Mouse (Mus musculus): ENCODE data around the gene Olfr735. TPM values are rescaled to one million over a fixed set of nuclear protein-coding genes. Genes with fewer than 3 reads are reported as not detected.

Olfr735 gene
- 0.13 TPM in 1 of 4 replicates, not detected in the others for total RNA-seq (2023)

GRCm38 (mm10) chr14:50348796-50349195 lies at the start of gene Olfr735:
Gene Olfr735, minus strand, starts transcription at chr14:50348872.

GRCm38 (mm10) chr14:50380863-50381262 lies 32.2 kb upstream of the Olfr735 start, which contains the start of gene Olfr736:
Gene Olfr736, plus strand, starts transcription at chr14:50381163.

GRCm38 (mm10) chr14:50357593-50357992 lies 8.9 kb upstream of the Olfr735 start, which contains the start of gene Tlr11:
Gene Tlr11, plus strand, starts transcription at chr14:50357914.

GRCm38 (mm10) chr14:50326661-50327060 lies 22.0 kb downstream of the Olfr735 start, which contains the start of gene Olfr734:
Gene Olfr734, minus strand, starts transcription at chr14:50326761.

GRCm38 (mm10) chr14:50301422-50301821 lies 47.2 kb downstream of the Olfr735 start, which contains the start of gene Olfr733:
Gene Olfr733, minus strand, starts transcription at chr14:50301522.

Other genes starting within 250 kb of the Olfr735 start
- gene Olfr727, start 225.7 kb downstream of the Olfr735 start, total RNA-seq (2023), result not detected in 4 replicates
- gene Olfr728, start 206.2 kb downstream of the Olfr735 start, total RNA-seq (2023), result not detected in 4 replicates
- gene Olfr729, start 196.0 kb downstream of the Olfr735 start, total RNA-seq (2023), result not detected in 4 replicates
- not detected in 4 replicates for gene Olfr730, start 160.7 kb downstream of the Olfr735 start, total RNA-seq (2023)
- gene Olfr731, start 107.0 kb downstream of the Olfr735 start, total RNA-seq (2023), result not detected in 4 replicates
- not detected in 4 replicates for gene Olfr732, start 64.7 kb downstream of the Olfr735 start, total RNA-seq (2023)
- not detected in 4 replicates for gene Olfr733, start 47.4 kb downstream of the Olfr735 start, total RNA-seq (2023)
- gene Olfr734, start 22.1 kb downstream of the Olfr735 start, total RNA-seq (2023), result not detected in 4 replicates
- gene Tlr11, start 9.0 kb upstream of the Olfr735 start, total RNA-seq (2023), result not detected in 4 replicates
- gene Olfr736, start 32.3 kb upstream of the Olfr735 start, total RNA-seq (2023), result not detected in 4 replicates
- gene Olfr738, start 58.7 kb upstream of the Olfr735 start, total RNA-seq (2023), result not detected in 4 replicates
- gene Olfr739, start 69.8 kb upstream of the Olfr735 start, total RNA-seq (2023), result not detected in 4 replicates
- not detected in 4 replicates for gene Olfr740, start 96.7 kb upstream of the Olfr735 start, total RNA-seq (2023)
- gene Olfr741, start 123.9 kb upstream of the Olfr735 start, total RNA-seq (2023), result not detected in 4 replicates
- not detected in 4 replicates for gene Olfr742, start 154.7 kb upstream of the Olfr735 start, total RNA-seq (2023)
- gene Olfr743, start 173.0 kb upstream of the Olfr735 start, total RNA-seq (2023), result not detected in 4 replicates